Mouse (Mus musculus) liver, adult 2 months (tissue): ENCODE measurements at regions not wholly inside any gene's neighbourhood (a gene's known extent, or its start where the extent isn't known, plus 50 kb on each side); places are given as distances from the start of the nearest gene placed in this dataset.

Experiments
- DNase-seq: peaks from one replicate; pipeline ENCODE4 v3.0.0-alpha.2; 2011; ENCODE audit warnings: low read depth, low spot score; ENCODE audit errors: extremely low read depth
- H3K27ac ChIP-seq: fragments of 200-500 bp; replicated peaks from 2 replicates; pipeline ENCODE4 v1.5.1; 2012; ENCODE audit warnings: low read depth, mild to moderate bottlenecking, control low read depth, inconsistent platforms, low read length; ENCODE audit not compliant: insufficient read depth
- H3K27me3 ChIP-seq: fragments of 200-500 bp; 2 replicates; pipeline ENCODE4 v1.6.1; 2012; ENCODE audit warnings: mild to moderate bottlenecking, moderate library complexity, low read length, inconsistent platforms; ENCODE audit not compliant: control insufficient read depth, insufficient read depth
- H3K36me3 ChIP-seq: fragments of 200-500 bp; 2 replicates; pipeline ENCODE4 v1.6.1; 2012; ENCODE audit warnings: low read length, inconsistent platforms; ENCODE audit not compliant: control insufficient read depth, insufficient read depth
- H3K4me1 ChIP-seq: fragments of 200-500 bp; 2 replicates; pipeline ENCODE4 v1.6.1; 2011; ENCODE audit warnings: low read length; ENCODE audit not compliant: control insufficient read depth, insufficient read depth
- H3K4me3 ChIP-seq: fragments of 200-500 bp; 2 replicates; pipeline ENCODE4 v1.5.1; 2011; ENCODE audit warnings: low read depth, mild to moderate bottlenecking, control low read depth, low read length, moderate library complexity; ENCODE audit not compliant: insufficient read depth
- H3K79me2 ChIP-seq: fragments of 200-500 bp; 2 replicates; pipeline ENCODE4 v1.6.1; 2012; ENCODE audit warnings: inconsistent platforms, mild to moderate bottlenecking, low read length, moderate library complexity; ENCODE audit not compliant: control insufficient read depth, insufficient read depth
- H3K9ac ChIP-seq: fragments of 200-500 bp; 2 replicates; pipeline ENCODE4 v1.6.1; 2012; ENCODE audit warnings: low read depth, mild to moderate bottlenecking, control low read depth, inconsistent platforms, low read length
- CTCF ChIP-seq: fragments of 200-500 bp; IDR thresholded peaks from 2 replicates; pipeline ENCODE4 v1.5.1; 2011; ENCODE audit warnings: low read depth, low read length, control low read depth
- POLR2A ChIP-seq: fragments of 200-500 bp; IDR thresholded peaks from 2 replicates; pipeline ENCODE4 v1.6.1; 2011; ENCODE audit warnings: low read length, control low read depth; ENCODE audit not compliant: insufficient read depth; ENCODE audit errors: extremely low read depth
- WGBS: fragments of 180-500 bp; shearing (Covaris S2); methylation state at CpG from one replicate; pipeline ENCODE4 v1.1.7; 2018; 5-methylcytosine and 5-hydroxymethylcytosine counted together

GRCm38 (mm10) chr3:3388056-3388770 is 2362.4 kb upstream of the Gm8797 start:
- DNase-seq: no peak
- WGBS: 37% methylated on average over 3 of the region's 3 CpGs

More at GRCm38 (mm10) chr3:3388056-3388770, 2362.4 kb upstream of the Gm8797 start:
- Histone ChIP-seq H3K9ac (no peak overlapping the region), H3K27ac (no peak overlapping the region), H3K4me1 (no peaks in the 10 kb centered on the region), H3K36me3 (no peaks in the 10 kb centered on the region), H3K27me3 (no peaks in the 10 kb centered on the region), H3K79me2 (no peaks in the 10 kb centered on the region), H3K4me3 (no peak overlapping the region)
- no peak for TF ChIP-seq POLR2A
- TF ChIP-seq CTCF: no peak
